Mouse (Mus musculus): Measurements from ENCODE around the gene Aldh16a1.

Aldh16a1 gene

GRCm38 (mm10) chr7:45091001-45091990, 63.1 kb downstream of the Aldh16a1 start:
- DNase-seq (ENCODE audit: low spot score in 2 of 2), result no peak
